Mouse (Mus musculus) cerebellum, postnatal 10 days (tissue): ENCODE results near the gene Tigd3.

Experiments
- DNase-seq, 2 experiments: peaks; one replicate each; pipeline ENCODE4 v3.0.0; 2021; ENCODE audit warnings: mixed read lengths in 2 of 2

Tigd3 gene

GRCm38 (mm10) chr19:5845319-5846135 is 48.4 kb downstream of the Tigd3 start:
- DNase-seq: peak; percentile 96 to 97

GRCm38 (mm10) chr19:5844831-5845318 is 49.1 kb downstream of the Tigd3 start:
- no peak for DNase-seq

GRCm38 (mm10) chr19:5843781-5844691 is 49.9 kb downstream of the Tigd3 start:
- peak in 1 of 2 experiments; percentile 38 for DNase-seq

GRCm38 (mm10) chr19:5842785-5843730 is 50.9 kb downstream of the Tigd3 start:
- DNase-seq: no peak

- DNase-seq: no peak
Measured at GRCm38 (mm10) chr19:5841999-5842784, 51.8 kb downstream of the Tigd3 start.

- DNase-seq: no peak
Measured at GRCm38 (mm10) chr19:5841389-5841946, 52.5 kb downstream of the Tigd3 start.
